In the genomic region with DNA sequence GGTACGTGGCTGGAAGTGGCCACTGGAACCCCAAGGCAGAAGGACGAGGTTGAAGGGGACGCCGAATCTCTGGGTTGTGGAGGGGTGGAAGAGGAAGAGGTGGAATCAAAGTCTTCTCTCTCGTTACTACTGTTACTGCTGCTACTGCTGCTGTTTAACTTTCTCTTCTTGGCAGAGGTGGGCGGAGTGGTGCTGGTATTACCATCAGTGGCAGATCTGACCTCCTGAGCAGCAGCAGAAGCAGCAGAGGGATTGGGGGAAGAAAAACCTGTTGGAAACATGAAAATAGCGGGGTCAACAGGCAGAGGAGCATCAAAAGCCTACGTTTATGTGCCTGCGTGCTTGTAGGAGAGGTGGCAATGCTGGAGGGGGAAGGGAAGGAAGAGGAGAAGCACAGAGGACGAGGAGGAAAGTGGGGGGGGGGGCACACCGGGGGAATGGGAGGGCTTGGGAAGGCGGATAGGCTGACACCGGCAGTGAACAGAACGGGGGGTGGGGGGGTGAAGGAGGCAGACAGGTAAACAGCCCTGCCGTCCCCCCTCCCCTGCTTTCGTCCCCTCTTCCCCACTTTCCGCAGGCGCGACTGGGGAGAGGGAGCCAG, we compare ENCODE assay signal across 8 mouse cellular contexts. TPM values are rescaled to one million over a fixed set of nuclear protein-coding genes. Genes with fewer than 3 reads are reported as not detected.
DNase-seq lines count a peak whose midpoint lies in the region; ATAC-seq lines count a peak whose summit lies in the region.

No protein-coding gene starts in this region.

- no peak for DNase-seq in cerebellum, postnatal 25 days
- peak; percentile 6 to 53 for DNase-seq in frontal cortex, adult 2 months (ENCODE audit: extremely low spot score in 1 of 2, low spot score in 1 of 2)
- DNase-seq in intestine, embryonic 14.5 days (ENCODE audit: low spot score): peak; percentile 55
- DNase-seq in left cerebral cortex, postnatal 25 days (ENCODE audit: low spot score in 2 of 2): peak; percentile 10 to 38
- DNase-seq in spleen, postnatal 4 days (ENCODE audit: low spot score in 2 of 2): peak; percentile 10 to 63

- peak overlapping the region; percentile 59 for H3K4me2 ChIP-seq in intestine, embryonic 14.5 days (ENCODE audit: low read length)

- H3K9me3 ChIP-seq in intestine, embryonic 14.5 days (ENCODE audit: control insufficient read depth, low read length): no peaks in the 10 kb centered on the region
- H3K9me3 ChIP-seq in megakaryocyte, embryonic 14.5 days: no peaks in the 10 kb centered on the region

- peak overlapping the region; percentile 59 for H3K9ac ChIP-seq in intestine, embryonic 14.5 days (ENCODE audit: low read length)

- no peaks in the 10 kb centered on the region for H3K27me3 ChIP-seq in intestine, embryonic 14.5 days (replicated peaks; ENCODE audit: control insufficient read depth, insufficient read depth, low read length)
- no peaks in the 10 kb centered on the region for H3K27me3 ChIP-seq in megakaryocyte, embryonic 14.5 days (replicated peaks)

- intact Hi-C loops in left cerebral cortex, postnatal 25 days (cut with DNase I): loop anchor here (1.0 to 2.0 kb wide), 2 partner anchors 36 to 71 kb away; a partner anchor contains a TSS

- 12% methylated on average over 12 of the region's 19 CpGs for WGBS in intestine, embryonic 14.5 days

- peak overlapping the region; percentile 82 for H3K27ac ChIP-seq in brown adipose tissue, adult 24 weeks (replicated peaks; ENCODE audit: low read depth, low read length)
- peak overlapping the region; percentile 95 for H3K27ac ChIP-seq in intestine, embryonic 14.5 days (ENCODE audit: low read depth)

- ATAC-seq in cerebellum, adult (ENCODE audit: insufficient number of reproducible peaks, low FRiP score, low TSS enrichment): peak; percentile 32; the same call in 1 of the 2 replicates
- no peak for ATAC-seq in intestine, embryonic 14.5 days (replicated peaks; ENCODE audit: low FRiP score, low TSS enrichment, low read depth)

- H3K4me3 ChIP-seq in brown adipose tissue, adult 24 weeks (ENCODE audit: insufficient read depth, low read depth, low read length): peak overlapping the region; percentile 96
- H3K4me3 ChIP-seq in intestine, embryonic 14.5 days (ENCODE audit: low read depth, low read length): peak overlapping the region; percentile 43
- peak overlapping the region; percentile 94 for H3K4me3 ChIP-seq in megakaryocyte, embryonic 14.5 days (replicated peaks)

- no peaks in the 10 kb centered on the region for H3K4me1 ChIP-seq in brown adipose tissue, adult 24 weeks (ENCODE audit: control insufficient read depth, insufficient read depth, insufficient read length, low read length)
- H3K4me1 ChIP-seq in intestine, embryonic 14.5 days (replicated peaks; ENCODE audit: control insufficient read depth, insufficient read depth, low read length): no peaks in the 10 kb centered on the region
- peaks cover 5% of the 10 kb centered on the region; the same call in 1 of the 2 replicates for H3K4me1 ChIP-seq in megakaryocyte, embryonic 14.5 days

- H3K36me3 ChIP-seq in intestine, embryonic 14.5 days (ENCODE audit: control insufficient read depth, insufficient read depth, low read length): no peaks in the 10 kb centered on the region; the same call in 1 of the 2 replicates
- peaks cover 21% of the 10 kb centered on the region for H3K36me3 ChIP-seq in megakaryocyte, embryonic 14.5 days (replicated peaks; ENCODE audit: low read length)

RNA-seq across cellular contexts. Expression of a gene that starts 12.0 kb away (rescaled TPM):
- polyA plus RNA-seq in brown adipose tissue, adult 24 weeks (2012; ENCODE audit: insufficient read depth, insufficient read length, missing spikeins): 21.8 and 26.3 TPM in 2 replicates
- polyA plus RNA-seq in frontal cortex, adult 2 months (2012; rRNA removed): 15.3 and 18.8 TPM in 2 replicates
- 38.3 and 39.0 TPM in 2 replicates for polyA plus RNA-seq in intestine, embryonic 14.5 days (2014; fragmentation: Nextera tagmentation; extraction: Ambion mirVana)
- total RNA-seq in left cerebral cortex, postnatal 25 days (2021): 10 to 100 TPM; 34.8 to 37.8 TPM
- polyA plus RNA-seq in megakaryocyte, embryonic 14.5 days (2012; ENCODE audit: insufficient read depth, low replicate concordance): 0.89 and 1.9 TPM in 2 replicates

RNA-seq across cellular contexts. Expression of a gene that starts 36.3 kb away (rescaled TPM):
- polyA plus RNA-seq in brown adipose tissue, adult 24 weeks (2012; ENCODE audit: insufficient read depth, insufficient read length, missing spikeins): 149 and 196 TPM in 2 replicates
- 81.2 and 84.2 TPM in 2 replicates for polyA plus RNA-seq in frontal cortex, adult 2 months (2012; rRNA removed)
- 86.0 and 86.4 TPM in 2 replicates for polyA plus RNA-seq in intestine, embryonic 14.5 days (2014; fragmentation: Nextera tagmentation; extraction: Ambion mirVana)
- total RNA-seq in left cerebral cortex, postnatal 25 days (2021): 10 to 100 TPM; 80.8 to 87.3 TPM
- polyA plus RNA-seq in megakaryocyte, embryonic 14.5 days (2012; ENCODE audit: insufficient read depth, low replicate concordance): 0.57 TPM in 1 of 2 replicates, not detected in the other

Comparison
In these comparisons a context has a peak if more than half of its experiments do, and no peak if none do; other contexts are left out.
1. DNase-seq: peak in frontal cortex, adult 2 months (2 of 2), intestine, embryonic 14.5 days (single experiment), left cerebral cortex, postnatal 25 days (2 of 2) and spleen, postnatal 4 days (2 of 2); none in cerebellum, postnatal 25 days (0 of 2).
2. H3K4me3 ChIP-seq: peak in every context shown above with its lines; median percentile 96 in brown adipose tissue, adult 24 weeks; 94 in megakaryocyte, embryonic 14.5 days; 43 in intestine, embryonic 14.5 days.
3. RNA of a gene that starts 36.3 kb away (polyA plus RNA-seq): 149 to 196 TPM in brown adipose tissue, adult 24 weeks, 86.0 to 86.4 TPM in intestine, embryonic 14.5 days and 81.2 to 84.2 TPM in frontal cortex, adult 2 months; 0.57 TPM in megakaryocyte, embryonic 14.5 days; every median in the first group is over 10 times any median in the second.